Mouse (Mus musculus): ENCODE results near the gene Dnajc2. TPM values are rescaled to one million over a fixed set of nuclear protein-coding genes. Genes with fewer than 3 reads are reported as not detected.
"Not testable (repeated sequence)": the region's sequence is repeated elsewhere in the genome, so short reads cannot be mapped to it uniquely, and the experiment has no call there.

Dnajc2 gene
- polyA plus RNA-seq, 1 experiment from 2014 or later, result 71.5 TPM

DNA sequence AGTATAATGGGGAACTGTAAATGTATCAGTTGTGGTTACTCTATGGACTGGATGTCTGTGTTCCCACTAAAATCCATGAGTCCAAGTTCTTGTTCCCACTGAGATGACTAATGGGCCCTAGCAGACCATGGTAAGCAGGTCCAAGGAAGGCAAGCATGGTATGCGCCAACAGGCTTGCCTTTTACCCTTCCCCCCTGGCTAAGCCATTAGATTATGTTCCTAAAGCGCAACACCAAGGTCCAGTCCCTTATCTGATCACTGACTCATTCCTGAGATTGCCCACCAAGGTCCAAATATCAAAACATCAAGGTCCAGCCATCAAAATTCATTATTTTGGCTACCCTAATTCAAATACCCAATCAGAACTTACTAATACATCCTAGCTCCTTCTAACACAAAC, 65.8 kb downstream of the Dnajc2 start:
- H3K4me3 ChIP-seq (ENCODE audit: low read depth, low read length), result no peak overlapping the region
- no peaks in the 10 kb centered on the region for H3K36me3 ChIP-seq (ENCODE audit: control insufficient read depth, insufficient read depth, low read length)
- no peak overlapping the region for H3K4me2 ChIP-seq
- no peak overlapping the region for H3K9ac ChIP-seq (ENCODE audit: low read depth, low read length)
- H3K9me3 ChIP-seq (replicated peaks; ENCODE audit: control insufficient read depth, low read length), result no peaks in the 10 kb centered on the region
- no peak overlapping the region for H3K27ac ChIP-seq (ENCODE audit: low read depth, low read length)
- no peaks in the 10 kb centered on the region for H3K27me3 ChIP-seq (ENCODE audit: control insufficient read depth, insufficient read depth, low read length)
- no peaks in the 10 kb centered on the region for H3K4me1 ChIP-seq (ENCODE audit: control insufficient read depth, insufficient read depth, low read length)
- WGBS (ENCODE audit: insufficient replicate concordance), result 79% methylated on average over 2 of the region's 2 CpGs
- no peak for ATAC-seq (replicated peaks; ENCODE audit: insufficient number of reproducible peaks, low FRiP score, low TSS enrichment)

GRCm38 (mm10) chr5:21718546-21718945, 66.5 kb downstream of the Dnajc2 start:
- Histone ChIP-seq H3K4me1 (ENCODE audit: control insufficient read depth, insufficient read depth, low read length) (no peaks in the 10 kb centered on the region), H3K36me3 (ENCODE audit: control insufficient read depth, insufficient read depth, low read length) (no peaks in the 10 kb centered on the region), H3K9me3 (replicated peaks; ENCODE audit: control insufficient read depth, low read length) (no peaks in the 10 kb centered on the region), H3K9ac (ENCODE audit: low read depth, low read length) (no peak overlapping the region), H3K27ac (ENCODE audit: low read depth, low read length) (no peak overlapping the region), H3K27me3 (ENCODE audit: control insufficient read depth, insufficient read depth, low read length) (no peaks in the 10 kb centered on the region), H3K4me3 (ENCODE audit: low read depth, low read length) (no peak overlapping the region), H3K4me2 (no peak overlapping the region)
- WGBS (ENCODE audit: insufficient replicate concordance), result 69% methylated on average over 5 of the region's 5 CpGs
- ATAC-seq (replicated peaks; ENCODE audit: insufficient number of reproducible peaks, low FRiP score, low TSS enrichment), result no peak

- no peak overlapping the region for H3K4me3 ChIP-seq (ENCODE audit: low read depth, low read length)
- no peak overlapping the region for H3K27ac ChIP-seq (ENCODE audit: low read depth, low read length)
- no peaks in the 10 kb centered on the region for H3K4me1 ChIP-seq (ENCODE audit: control insufficient read depth, insufficient read depth, low read length)
- 80% methylated on average over 10 of the region's 10 CpGs for WGBS (ENCODE audit: insufficient replicate concordance)
- H3K4me2 ChIP-seq, result no peak overlapping the region
- no peaks in the 10 kb centered on the region for H3K36me3 ChIP-seq (ENCODE audit: control insufficient read depth, insufficient read depth, low read length)
- H3K27me3 ChIP-seq (ENCODE audit: control insufficient read depth, insufficient read depth, low read length), result no peaks in the 10 kb centered on the region
- ATAC-seq (replicated peaks; ENCODE audit: insufficient number of reproducible peaks, low FRiP score, low TSS enrichment), result no peak
- no peaks in the 10 kb centered on the region for H3K9me3 ChIP-seq (replicated peaks; ENCODE audit: control insufficient read depth, low read length)
- H3K9ac ChIP-seq (ENCODE audit: low read depth, low read length), result no peak overlapping the region; the same call in 1 of the 2 replicates
These were observed 67.8 kb downstream of the Dnajc2 start for GRCm38 (mm10) chr5:21717165-21717715.

DNA sequence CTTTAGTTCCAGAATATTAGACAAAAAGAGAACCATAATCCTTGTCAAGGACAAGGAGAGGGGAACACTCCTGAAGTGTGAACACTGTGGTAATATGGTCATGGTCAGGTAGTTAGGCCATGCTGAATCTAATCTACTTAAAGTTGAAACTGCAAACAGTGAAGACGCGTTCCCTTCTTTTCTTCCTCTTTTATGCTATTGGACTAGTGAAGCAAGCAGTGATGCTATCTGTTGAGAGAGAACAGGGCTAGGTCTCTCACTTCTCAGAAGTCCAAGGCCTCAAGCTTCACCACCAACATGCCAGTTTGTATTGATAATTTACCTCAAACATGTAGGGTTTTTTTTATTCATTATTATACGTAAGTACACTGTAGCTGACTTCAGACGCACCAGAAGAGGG, 70.6 kb downstream of the Dnajc2 start:
- WGBS (ENCODE audit: insufficient replicate concordance), result 88% methylated on average over 4 of the region's 4 CpGs
- Histone ChIP-seq H3K9me3 (replicated peaks; ENCODE audit: control insufficient read depth, low read length) (no peaks in the 10 kb centered on the region), H3K27ac (ENCODE audit: low read depth, low read length) (no peak overlapping the region), H3K36me3 (ENCODE audit: control insufficient read depth, insufficient read depth, low read length) (no peaks in the 10 kb centered on the region), H3K27me3 (ENCODE audit: control insufficient read depth, insufficient read depth, low read length) (no peaks in the 10 kb centered on the region), H3K4me2 (no peak overlapping the region), H3K4me3 (ENCODE audit: low read depth, low read length) (no peak overlapping the region), H3K4me1 (ENCODE audit: control insufficient read depth, insufficient read depth, low read length) (no peaks in the 10 kb centered on the region), H3K9ac (ENCODE audit: low read depth, low read length) (no peak overlapping the region)
- no peak for ATAC-seq (replicated peaks; ENCODE audit: insufficient number of reproducible peaks, low FRiP score, low TSS enrichment)

GRCm38 (mm10) chr5:21712127-21712715, 72.8 kb downstream of the Dnajc2 start:
- no peak overlapping the region for H3K27ac ChIP-seq (ENCODE audit: low read depth, low read length)
- H3K4me3 ChIP-seq (ENCODE audit: low read depth, low read length), result no peak overlapping the region
- 70% methylated on average over 13 of the region's 13 CpGs for WGBS (ENCODE audit: insufficient replicate concordance)
- no peak overlapping the region for H3K9ac ChIP-seq (ENCODE audit: low read depth, low read length)
- H3K36me3 ChIP-seq (ENCODE audit: control insufficient read depth, insufficient read depth, low read length), result no peaks in the 10 kb centered on the region
- H3K27me3 ChIP-seq (ENCODE audit: control insufficient read depth, insufficient read depth, low read length), result no peaks in the 10 kb centered on the region
- H3K4me2 ChIP-seq, result no peak overlapping the region
- no peak for ATAC-seq (replicated peaks; ENCODE audit: insufficient number of reproducible peaks, low FRiP score, low TSS enrichment)
- H3K9me3 ChIP-seq (replicated peaks; ENCODE audit: control insufficient read depth, low read length), result no peaks in the 10 kb centered on the region
- H3K4me1 ChIP-seq (ENCODE audit: control insufficient read depth, insufficient read depth, low read length), result no peaks in the 10 kb centered on the region

DNA sequence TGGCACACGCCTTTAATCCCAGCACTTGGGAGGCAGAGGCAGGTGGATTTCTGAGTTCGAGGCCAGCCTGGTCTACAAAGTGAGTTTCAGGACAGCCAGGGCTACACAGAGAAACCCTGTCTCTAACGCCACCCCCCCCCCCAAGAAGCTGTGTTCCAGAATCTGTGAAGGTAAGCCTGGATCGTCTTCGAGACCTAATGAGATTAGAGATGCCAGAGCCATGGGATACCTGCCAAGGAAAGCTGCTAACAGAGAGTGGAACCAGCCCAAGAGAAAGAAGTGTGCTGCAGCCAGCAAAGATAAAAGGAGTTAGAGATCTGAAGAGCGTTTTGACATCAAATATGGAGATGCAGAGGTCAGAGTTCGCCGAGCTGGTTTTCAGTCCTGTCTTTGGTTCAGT, 77.0 kb downstream of the Dnajc2 start:
- not testable (repeated sequence) for H3K9ac ChIP-seq (ENCODE audit: low read depth, low read length); H3K4me3 ChIP-seq (ENCODE audit: low read depth, low read length)
- 81% methylated on average over 8 of the region's 8 CpGs for WGBS (ENCODE audit: insufficient replicate concordance)

More for the DNA sequence above, 77.0 kb downstream of the Dnajc2 start:
- not testable (repeated sequence) for H3K27ac ChIP-seq (ENCODE audit: low read depth, low read length); H3K9me3 ChIP-seq (replicated peaks; ENCODE audit: control insufficient read depth, low read length); ATAC-seq (replicated peaks; ENCODE audit: insufficient number of reproducible peaks, low FRiP score, low TSS enrichment); H3K36me3 ChIP-seq (ENCODE audit: control insufficient read depth, insufficient read depth, low read length); H3K27me3 ChIP-seq (ENCODE audit: control insufficient read depth, insufficient read depth, low read length); H3K4me2 ChIP-seq; H3K4me1 ChIP-seq (ENCODE audit: control insufficient read depth, insufficient read depth, low read length)

Other genes with a start within 250 kb of the Dnajc2 start
- 5.0 and 5.1 TPM in 2 replicates for gene Lrrc17, start 241.7 kb downstream of the Dnajc2 start, polyA plus RNA-seq (2014; fragmentation: Nextera tagmentation; extraction: Ambion mirVana)
- 0.06 and 0.20 TPM in 2 replicates for gene Fbxl13, start 139.6 kb downstream of the Dnajc2 start, polyA plus RNA-seq (2014; fragmentation: Nextera tagmentation; extraction: Ambion mirVana)
- gene Armc10, start 139.4 kb downstream of the Dnajc2 start, polyA plus RNA-seq (2014; fragmentation: Nextera tagmentation; extraction: Ambion mirVana), result 26.1 and 30.3 TPM in 2 replicates
- 4.2 and 5.2 TPM in 2 replicates for gene Napepld, start 83.9 kb downstream of the Dnajc2 start, polyA plus RNA-seq (2014; fragmentation: Nextera tagmentation; extraction: Ambion mirVana)
- 133 and 136 TPM in 2 replicates for gene Pmpcb, start 48.1 kb downstream of the Dnajc2 start, polyA plus RNA-seq (2014; fragmentation: Nextera tagmentation; extraction: Ambion mirVana)
- gene Psmc2, start within 50 bp of the Dnajc2 start, polyA plus RNA-seq (2014; fragmentation: Nextera tagmentation; extraction: Ambion mirVana), result 165 and 176 TPM in 2 replicates
- not detected in 2 replicates for gene Slc26a5, start 80.4 kb upstream of the Dnajc2 start, polyA plus RNA-seq (2014; fragmentation: Nextera tagmentation; extraction: Ambion mirVana)

Data from heart, embryonic 11.5 days (tissue).